Mouse (Mus musculus) myocyte (in vitro differentiated cells): ENCODE measurements around the gene Nr3c2.

Experiments
- CEBPB ChIP-seq: IDR thresholded peaks from 2 replicates; pipeline ENCODE4 v1.6.1; 2011; ENCODE audit warnings: mild to moderate bottlenecking, moderate library complexity; ENCODE audit not compliant: poor library complexity, insufficient read depth, severe bottlenecking
- E2F4 ChIP-seq: IDR thresholded peaks from one replicate; pipeline ENCODE4 v1.6.1; 2011; ENCODE audit warnings: mild to moderate bottlenecking, control low read depth, moderate library complexity; ENCODE audit not compliant: insufficient read depth
- MAX ChIP-seq: IDR thresholded peaks from one replicate; pipeline ENCODE4 v1.6.1; 2011; ENCODE audit warnings: low read depth, mild to moderate bottlenecking, control low read depth
- MYOD1 ChIP-seq, 3 experiments: IDR thresholded peaks; one replicate each; pipeline ENCODE4 v1.6.1; 2011; ENCODE audit warnings: control low read depth in 2 of 3, low read depth in 2 of 3, mild to moderate bottlenecking in 2 of 3, moderate library complexity in 1 of 3; ENCODE audit not compliant: insufficient read length in 2 of 3, control insufficient read depth in 1 of 3
- MYOG ChIP-seq, 3 experiments: IDR thresholded peaks; one replicate each; pipeline ENCODE4 v1.6.1; 2011; ENCODE audit warnings: control low read depth in 2 of 3, low read depth in 2 of 3, mild to moderate bottlenecking in 2 of 3; ENCODE audit not compliant: insufficient read length in 2 of 3, control insufficient read depth in 1 of 3, insufficient read depth in 1 of 3
- POLR2A ChIP-seq: IDR thresholded peaks from one replicate; pipeline ENCODE4 v1.6.1; 2011; ENCODE audit warnings: low read depth, mild to moderate bottlenecking, control low read depth, moderate library complexity; ENCODE audit not compliant: insufficient read length
- POLR2AphosphoS2 ChIP-seq: IDR thresholded peaks from one replicate; pipeline ENCODE4 v1.6.1; 2011; ENCODE audit warnings: low read depth, control low read depth; ENCODE audit not compliant: insufficient read length
- SRF ChIP-seq: IDR thresholded peaks from one replicate; pipeline ENCODE4 v1.6.1; 2011; ENCODE audit warnings: low read depth; ENCODE audit not compliant: control insufficient read depth, insufficient read length
- USF1 ChIP-seq: IDR thresholded peaks from one replicate; pipeline ENCODE4 v1.6.1; 2011; ENCODE audit warnings: low read depth, mild to moderate bottlenecking, control low read depth, moderate library complexity

- TF ChIP-seq USF1 (no peak), POLR2A (no peak), CEBPB (no peak), MYOD1 (IDR thresholded peaks at IDR 0.05; ENCODE audit: control insufficient read depth in 1 of 3, insufficient read length in 2 of 3, low read depth in 2 of 3) (no peak), POLR2AphosphoS2 (no peak), MAX (no peak), MYOG (IDR thresholded peaks at IDR 0.05; ENCODE audit: control insufficient read depth in 1 of 3, insufficient read depth in 1 of 3, insufficient read length in 2 of 3, low read depth in 2 of 3) (no peak), E2F4 (no peak), SRF (no peak)
These were observed 290.1 kb downstream of the Nr3c2 start for GRCm38 (mm10) chr8:77189318-77189717.
